Mouse (Mus musculus): ENCODE results near the gene Il31ra.

Gene Il31ra

DNA sequence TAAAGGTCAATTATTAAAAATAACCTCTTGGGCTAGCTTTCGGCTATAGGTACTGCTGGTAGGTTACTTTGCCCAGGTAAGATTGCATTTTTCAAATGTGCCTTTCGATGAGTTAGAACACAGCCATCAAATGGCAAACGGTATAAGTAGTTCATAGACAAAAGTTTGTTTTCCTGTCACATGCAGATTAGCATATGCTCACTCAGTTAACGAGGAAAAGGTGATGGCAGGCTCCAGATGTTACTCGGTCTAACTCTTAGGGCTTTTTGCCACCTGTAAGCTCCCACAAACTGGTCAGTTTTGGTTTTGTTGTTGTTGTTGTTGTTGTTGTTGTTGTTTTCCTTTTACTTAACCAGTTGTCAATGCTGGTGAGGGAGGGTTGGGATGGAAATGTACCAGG is 85.7 kb downstream of the Il31ra start:
- DNase-seq (ENCODE audit: low read depth, low spot score) = no peak

DNA sequence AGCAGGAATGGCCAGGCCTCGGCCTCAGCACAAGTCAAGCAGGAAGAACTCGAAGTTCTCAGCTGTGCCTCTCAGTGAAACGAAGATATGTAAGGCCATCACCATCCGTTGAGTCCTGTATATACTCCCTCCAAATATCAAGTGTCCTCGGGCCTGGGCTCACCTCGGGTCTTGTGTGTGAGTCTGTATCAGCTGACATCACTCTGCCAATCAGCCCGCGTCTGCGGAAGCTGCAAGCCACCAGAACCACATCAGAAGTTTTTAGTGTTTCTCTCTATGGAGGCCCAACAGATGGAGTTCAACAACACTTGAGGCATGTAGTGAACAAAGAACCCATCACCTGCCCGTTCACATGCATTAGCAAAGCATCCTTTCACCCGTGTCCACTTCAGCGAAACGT is 86.5 kb downstream of the Il31ra start:
- DNase-seq (ENCODE audit: low read depth, low spot score) = no peak

DNA sequence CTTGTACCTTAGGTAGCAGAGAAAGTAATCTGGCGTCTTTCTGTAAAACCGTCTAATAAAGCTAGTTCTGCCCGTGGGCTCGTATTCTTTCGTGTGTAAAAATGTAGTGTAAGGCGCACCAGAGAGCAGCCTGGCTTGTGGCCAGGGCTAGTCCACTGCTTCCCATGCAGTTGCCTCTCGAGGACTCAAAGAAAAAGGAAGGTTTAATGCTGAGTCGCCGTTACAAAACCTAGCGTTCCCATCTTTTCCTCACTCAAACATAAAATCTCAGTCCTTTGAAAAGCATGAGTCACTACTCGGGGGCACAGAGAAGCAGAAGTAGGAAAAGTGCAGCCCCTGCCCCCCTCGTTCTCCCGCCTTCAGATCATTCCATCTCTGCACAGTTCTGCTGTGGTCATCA is 87.4 kb downstream of the Il31ra start:
- DNase-seq (ENCODE audit: low read depth, low spot score) = no peak

DNA sequence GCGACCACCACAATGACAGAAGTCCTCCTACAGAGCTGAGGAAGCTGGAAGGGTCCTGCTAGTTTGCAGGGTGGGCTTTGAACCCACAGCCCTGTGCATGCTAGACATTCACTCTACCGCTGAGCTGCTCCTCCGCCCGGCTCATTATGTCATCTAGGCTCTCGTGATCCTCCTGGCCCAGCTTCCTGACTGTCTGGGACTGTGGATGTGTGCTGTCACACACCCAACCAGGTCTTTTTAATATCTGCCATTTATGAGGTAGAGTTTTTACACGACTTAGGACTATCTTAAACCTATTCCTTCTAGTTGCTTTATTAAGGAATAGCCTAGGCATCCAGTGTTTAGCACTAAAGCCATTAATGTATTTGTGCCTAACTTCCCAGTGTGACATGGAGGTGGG is 88.7 kb downstream of the Il31ra start:
- DNase-seq (ENCODE audit: low read depth, low spot score) = no peak

DNA sequence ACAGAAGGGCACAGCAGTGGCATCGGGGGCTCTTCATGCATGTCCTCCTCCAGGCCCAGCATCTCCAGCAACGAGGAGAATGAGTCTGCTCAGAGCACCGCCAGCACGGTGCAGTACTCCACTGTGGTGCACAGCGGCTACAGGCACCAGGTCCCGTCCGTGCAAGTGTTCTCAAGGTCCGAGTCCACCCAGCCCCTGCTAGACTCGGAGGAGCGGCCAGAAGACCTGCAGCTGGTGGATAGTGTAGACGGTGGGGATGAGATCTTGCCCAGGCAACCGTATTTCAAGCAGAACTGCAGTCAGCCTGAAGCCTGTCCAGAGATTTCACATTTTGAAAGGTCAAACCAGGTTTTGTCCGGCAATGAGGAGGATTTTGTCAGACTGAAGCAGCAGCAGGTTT is 90.3 kb downstream of the Il31ra start:
- DNase-seq (ENCODE audit: low read depth, low spot score) = no peak

DNA sequence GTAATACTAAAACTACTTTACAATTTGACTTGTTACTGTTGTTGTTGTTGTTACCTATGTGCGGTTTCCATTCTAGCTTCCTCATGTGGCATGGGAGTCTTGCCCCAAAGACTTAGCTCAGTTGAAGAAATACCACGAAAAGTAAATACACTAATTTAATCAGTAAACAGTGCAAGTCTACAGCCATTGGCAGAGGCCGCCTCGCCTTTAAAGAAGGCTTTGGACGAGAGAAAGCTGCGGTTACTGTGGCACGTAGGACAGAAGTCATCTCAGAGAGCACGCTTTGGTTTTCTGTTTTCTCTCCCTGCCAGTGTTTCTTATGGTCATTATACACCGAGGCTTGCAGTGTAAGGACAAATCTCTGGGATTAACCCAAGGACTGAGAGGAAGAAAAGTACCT is 93.7 kb downstream of the Il31ra start:
- DNase-seq (ENCODE audit: low read depth, low spot score) = no peak

DNA sequence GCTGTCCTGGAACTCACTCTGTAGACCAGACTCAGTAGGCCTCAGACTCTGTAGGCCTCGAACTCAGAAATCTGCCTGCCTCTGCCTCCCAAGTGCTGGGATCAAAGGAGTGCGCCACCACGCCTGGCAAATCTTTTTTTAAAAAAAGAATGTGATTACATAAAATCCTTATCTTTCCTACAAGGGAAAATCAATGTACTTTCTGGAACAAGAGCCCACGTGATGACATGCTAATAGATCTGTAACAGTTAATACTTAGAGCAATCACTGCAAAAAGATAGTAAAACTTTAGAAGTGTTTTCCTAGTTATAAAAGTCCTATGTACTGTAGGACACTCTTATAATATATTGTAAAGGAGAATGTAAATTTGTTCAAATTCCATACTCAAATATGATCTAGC is 94.1 kb downstream of the Il31ra start:
- no peak for DNase-seq (ENCODE audit: low read depth, low spot score)

DNA sequence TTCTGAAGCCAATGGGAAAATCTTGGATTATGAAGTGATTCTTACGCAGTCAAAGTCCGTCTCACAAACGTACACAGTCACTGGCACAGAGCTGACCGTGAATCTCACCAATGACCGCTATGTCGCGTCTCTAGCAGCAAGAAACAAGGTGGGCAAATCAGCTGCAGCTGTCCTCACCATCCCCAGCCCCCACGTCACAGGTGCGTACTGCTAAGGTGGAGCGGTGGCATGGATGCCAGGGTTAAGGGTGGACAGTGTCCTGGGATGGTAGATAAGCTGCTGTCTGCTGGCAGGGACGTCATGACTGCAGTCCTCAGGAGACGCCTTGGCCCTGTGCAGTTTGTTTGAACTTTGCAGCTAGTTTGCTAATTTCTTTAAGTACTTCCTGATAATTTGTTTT is 99.6 kb downstream of the Il31ra start:
- no peak for DNase-seq (ENCODE audit: low read depth, low spot score)

DNA sequence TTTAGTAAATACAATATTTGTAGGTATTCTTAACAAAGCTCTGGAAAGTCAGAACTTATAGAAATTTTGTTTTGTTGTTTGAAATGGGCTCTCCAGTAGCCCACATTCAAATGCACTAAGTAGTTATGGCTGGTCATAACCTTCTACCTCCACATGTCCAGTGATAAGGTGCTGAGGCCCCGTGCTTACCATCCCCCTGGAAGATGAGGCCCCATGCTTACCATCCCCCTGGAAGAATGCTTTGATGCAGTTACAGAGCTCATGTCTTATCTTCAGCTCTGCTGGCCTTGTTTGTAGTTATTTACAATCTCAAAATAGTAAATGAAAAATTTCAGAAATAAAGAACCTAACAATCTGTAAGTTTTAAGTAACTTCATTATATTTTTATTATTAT is 101.9 kb downstream of the Il31ra start:
- no peak for DNase-seq (ENCODE audit: low read depth, low spot score)

DNA sequence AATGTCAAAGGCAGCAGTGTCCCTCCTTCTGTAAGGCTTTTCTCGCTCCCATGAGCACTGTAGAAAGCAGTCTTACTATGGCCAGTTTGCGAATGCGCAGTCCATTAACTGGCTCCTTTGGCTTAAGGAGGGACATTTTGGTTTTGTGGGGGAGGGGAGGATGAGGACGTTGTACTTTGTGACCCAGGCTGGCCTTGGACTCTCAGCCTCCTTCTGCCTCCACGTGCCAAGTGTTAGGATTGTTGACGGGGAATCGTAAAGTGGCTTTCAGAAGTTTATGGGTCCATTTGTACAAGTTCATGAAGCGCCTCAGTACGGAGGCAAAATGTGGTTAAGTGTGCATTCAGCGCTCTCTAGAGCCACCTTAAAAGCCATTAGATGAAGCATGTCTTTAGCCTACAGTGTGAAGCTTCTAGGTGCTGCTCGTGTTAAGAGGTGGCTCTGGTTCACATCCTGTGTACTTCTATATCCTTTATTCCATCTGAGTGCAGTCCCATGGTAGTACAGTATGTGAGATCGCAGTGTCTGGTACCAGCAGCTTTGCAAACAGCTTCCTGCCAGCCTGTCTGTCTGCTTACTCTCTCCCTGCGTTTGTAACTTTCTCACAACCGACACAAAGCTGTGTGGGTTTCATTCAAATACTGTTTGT is 102.4 kb downstream of the Il31ra start:
- DNase-seq (ENCODE audit: low read depth, low spot score) = no peak

DNA sequence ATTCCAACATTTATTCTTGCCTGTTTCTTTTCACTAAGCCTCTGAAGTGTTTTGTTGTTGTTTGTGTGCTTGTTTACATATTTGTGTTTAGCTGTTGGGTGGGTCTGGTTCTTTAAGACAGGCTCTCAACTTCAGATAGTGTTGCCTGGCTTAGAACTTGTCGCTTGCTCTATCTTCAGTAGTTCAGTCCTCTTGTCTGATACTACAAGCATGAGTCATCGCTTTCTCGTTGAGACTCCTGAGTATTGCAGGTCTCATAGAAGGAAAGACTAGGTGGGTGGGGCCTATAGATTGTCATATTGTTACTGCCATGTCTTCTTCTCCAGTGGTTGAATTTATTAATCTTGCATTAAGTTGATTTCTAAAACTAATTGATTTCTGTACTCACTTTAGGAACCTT is 104.1 kb downstream of the Il31ra start:
- no peak for DNase-seq (ENCODE audit: low read depth, low spot score)

DNA sequence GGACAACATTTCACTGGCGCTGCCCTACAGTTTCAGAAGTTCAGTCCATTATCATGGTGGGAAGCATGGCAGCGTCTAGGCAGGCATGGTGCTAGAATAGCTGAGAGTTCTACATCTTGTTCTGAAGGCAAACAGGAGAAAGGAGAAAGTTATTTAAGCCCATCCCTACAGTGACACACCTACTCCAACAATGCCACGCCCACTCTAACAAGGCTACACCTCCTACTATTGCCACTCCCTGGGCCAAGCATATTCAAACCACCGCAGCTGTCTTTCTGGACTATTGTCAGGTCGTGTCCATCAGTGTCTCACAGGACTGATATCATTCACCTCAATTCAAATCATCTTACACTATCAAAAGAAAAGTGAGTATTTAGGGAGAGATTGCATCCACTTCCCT is 107.5 kb downstream of the Il31ra start:
- no peak for DNase-seq (ENCODE audit: low read depth, low spot score)

DNA sequence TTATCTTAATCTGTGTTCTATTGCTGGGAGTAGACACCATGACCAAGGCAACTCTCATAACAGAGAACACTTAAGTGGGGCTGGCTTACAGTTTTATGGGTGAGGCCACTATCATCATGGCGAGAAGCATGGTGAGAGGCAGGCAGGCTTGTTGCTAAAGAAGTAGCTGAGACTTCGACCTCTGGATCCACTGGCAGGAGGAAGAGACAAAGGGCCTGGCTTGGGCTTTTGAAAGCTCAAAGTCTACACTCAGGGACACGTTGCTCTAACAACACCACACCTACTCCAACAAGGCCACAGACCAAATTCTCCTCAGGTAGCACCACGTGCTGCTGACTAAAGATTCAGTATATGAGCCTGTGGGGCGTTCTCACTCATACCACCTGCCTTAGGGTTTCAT is 107.9 kb downstream of the Il31ra start:
- DNase-seq (ENCODE audit: low read depth, low spot score) = no peak

DNA sequence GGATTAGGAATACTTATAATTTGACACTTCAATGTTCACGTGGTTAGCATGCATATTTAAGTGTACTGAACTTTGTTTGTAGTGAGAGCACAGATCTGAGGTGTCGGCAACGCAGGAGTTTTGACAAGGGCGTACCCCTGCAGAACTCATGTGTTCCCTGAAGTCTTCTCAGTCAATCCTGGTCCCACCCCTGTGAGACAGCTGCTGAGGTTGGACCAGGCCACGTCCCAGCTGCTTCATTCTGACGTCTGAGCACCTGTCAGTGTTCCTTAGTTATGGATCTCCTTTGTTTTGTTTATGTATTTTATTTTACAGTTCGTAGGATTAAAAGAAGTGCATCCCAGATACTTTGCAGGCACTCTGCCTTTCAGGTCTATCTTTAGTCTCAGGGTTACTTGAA is 111.1 kb downstream of the Il31ra start:
- no peak for DNase-seq (ENCODE audit: low read depth, low spot score)

DNA sequence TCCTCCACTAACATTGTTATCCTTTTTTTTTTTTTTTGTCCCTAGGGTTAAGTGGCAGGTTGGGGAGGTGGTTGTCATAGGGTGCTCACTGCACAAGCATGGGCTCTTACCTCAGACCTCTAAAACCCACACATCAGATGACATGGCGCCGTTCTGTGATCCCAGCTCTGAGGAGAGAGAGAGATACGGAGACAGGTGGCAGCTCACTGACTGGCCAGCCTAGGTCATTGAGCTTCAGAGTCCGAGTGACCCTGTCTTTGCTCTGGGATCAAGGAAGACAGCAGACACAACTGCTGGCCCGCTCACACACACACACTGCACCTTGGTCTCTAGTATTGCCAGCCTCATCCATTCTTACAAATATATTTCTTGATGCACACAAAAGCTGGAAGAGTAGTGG is 111.6 kb downstream of the Il31ra start:
- no peak for DNase-seq (ENCODE audit: low read depth, low spot score)

DNA sequence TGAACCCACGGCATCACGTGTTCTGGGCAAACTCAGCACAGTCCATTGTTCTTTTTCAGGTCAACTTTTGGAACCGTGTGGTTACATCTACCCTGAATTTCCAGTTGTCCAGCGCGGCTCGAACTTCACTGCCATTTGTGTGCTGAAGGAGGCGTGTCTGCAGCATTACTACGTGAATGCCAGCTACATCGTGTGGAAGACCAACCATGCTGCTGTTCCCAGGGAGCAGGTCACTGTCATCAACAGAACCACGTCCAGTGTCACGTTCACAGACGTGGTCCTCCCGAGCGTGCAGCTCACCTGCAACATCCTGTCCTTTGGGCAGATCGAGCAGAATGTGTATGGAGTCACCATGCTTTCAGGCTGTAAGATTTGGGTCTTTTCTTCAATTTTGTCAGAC is 114.2 kb downstream of the Il31ra start:
- no peak for DNase-seq (ENCODE audit: low read depth, low spot score)

DNA sequence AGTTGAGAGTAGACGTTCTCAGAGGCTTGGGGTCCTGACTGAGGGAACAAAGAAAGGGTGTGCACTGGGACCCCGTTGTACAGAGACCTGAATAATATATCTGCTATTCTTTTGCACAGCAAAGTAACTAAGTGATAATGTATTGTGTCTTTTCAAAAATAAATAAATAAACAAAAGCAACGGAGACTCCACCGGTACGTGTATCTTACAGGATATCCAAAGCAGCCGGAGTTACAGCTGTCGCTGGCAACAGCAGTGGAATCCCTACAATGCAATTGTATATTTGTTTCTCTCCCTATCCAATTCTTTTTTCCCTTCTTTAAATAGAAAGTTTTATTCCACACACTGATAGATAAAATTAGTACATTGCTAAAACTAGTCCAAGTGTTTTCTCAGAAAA is 115.1 kb downstream of the Il31ra start:
- DNase-seq (ENCODE audit: low read depth, low spot score) = no peak

DNA sequence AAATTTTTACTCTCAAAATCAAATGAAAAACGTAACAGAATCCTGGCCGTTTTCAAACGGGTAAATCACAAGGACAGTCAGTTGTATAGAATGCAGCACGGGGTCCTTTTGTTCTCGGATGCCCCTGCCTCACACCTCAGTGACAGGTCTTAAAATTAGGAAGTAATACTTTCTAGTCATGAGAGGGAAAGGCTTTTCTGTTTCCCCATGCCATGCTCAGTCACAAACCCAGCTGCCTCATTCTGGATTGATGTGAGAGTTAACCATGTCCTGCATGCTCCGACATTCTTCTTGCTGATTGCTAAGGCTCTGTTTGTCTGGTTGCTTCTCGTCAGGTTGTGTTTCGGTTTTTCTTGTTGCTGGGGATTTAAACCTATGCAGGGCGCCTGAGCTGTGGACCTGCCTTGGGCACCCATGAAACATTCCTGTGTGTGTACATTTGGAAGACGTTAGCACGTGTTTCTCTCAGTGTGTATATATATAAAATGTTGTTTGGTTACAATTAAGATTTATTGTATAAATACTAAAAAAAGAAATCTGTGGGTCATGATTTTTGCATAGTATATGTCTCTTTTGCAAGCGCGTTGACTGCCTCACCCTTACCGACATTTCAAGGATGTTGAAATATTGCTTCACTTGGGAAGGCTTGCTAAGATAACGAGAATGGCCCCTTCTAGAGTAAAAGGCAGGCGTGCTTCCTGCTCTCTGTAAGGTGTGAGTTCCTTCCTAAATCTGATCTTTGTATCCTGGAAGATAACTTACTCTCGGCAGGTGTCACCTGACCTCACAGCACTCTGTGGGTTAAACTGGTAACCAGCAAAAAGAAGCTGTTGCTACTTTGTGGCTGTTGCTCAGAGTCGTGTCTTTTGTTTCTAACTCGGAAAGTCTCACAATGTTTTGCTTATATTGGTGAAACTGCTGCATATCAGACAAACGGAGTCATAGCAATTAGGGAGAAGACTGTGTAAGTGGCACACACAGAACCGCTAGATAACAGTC is 120.1 kb downstream of the Il31ra start:
- no peak for DNase-seq (ENCODE audit: low read depth, low spot score)

DNA sequence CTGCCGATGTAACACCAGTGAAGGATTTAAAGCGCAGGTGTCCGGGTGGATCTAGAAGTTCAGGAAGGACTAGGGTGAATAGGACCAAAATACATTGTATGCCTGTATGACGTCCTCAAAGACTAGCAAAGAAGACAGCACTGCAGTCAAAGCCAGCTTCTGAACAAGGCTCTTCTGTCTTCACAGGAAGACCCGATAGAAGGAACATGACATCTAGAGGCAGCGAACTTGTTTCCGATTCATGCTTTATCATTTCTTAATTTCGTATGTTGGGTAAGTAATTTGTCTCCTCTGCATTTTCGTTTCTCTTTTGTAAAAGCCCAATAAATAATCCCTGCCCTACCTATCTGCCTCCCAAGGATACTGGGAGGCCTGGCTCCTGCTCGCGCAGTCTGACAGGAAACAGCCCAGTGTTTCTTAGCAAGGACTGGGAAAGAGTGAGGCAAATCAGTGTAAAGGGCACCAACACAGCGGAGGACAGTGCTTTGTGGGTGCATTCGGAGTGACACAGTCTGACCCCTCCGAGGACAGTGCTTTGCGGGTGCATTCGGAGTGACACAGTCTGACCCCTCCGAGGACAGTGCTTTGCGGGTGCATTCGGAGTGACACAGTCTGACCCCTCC is 121.6 kb downstream of the Il31ra start:
- no peak for DNase-seq (ENCODE audit: low read depth, low spot score)

DNA sequence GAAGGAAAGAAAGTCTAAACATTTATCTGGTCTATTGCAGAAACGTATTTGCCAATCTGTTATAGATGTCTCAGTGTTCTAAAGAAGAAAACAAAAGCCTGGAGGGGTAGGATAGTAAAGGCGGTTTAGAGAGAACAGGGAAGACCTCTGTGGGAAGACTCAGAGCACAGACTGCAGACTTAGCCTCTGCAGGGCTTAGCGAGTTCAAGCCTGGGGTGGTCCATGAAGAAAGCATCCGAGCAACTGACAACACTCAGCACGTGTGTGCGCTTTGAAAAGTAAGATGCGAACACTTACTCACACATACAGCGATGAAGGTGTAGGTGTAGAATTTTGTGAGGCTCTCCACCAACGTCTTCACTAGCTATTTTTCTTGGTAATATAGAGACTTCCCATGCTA is 123.0 kb downstream of the Il31ra start:
- no peak for DNase-seq (ENCODE audit: low read depth, low spot score)
